Mouse (Mus musculus) lung, adult 2 months (tissue): ENCODE data around the gene Herpud2.

Source experiments
- CTCF ChIP-seq: fragments of 200-500 bp; IDR thresholded peaks from 2 replicates; pipeline ENCODE4 v1.5.1; 2011; ENCODE audit warnings: mild to moderate bottlenecking, low read length, control low read depth; ENCODE audit not compliant: insufficient read depth
- POLR2A ChIP-seq: fragments of 200-500 bp; IDR thresholded peaks from 2 replicates; pipeline ENCODE4 v1.6.1; 2011; ENCODE audit warnings: low read depth, mild to moderate bottlenecking, control low read depth, low read length, borderline replicate concordance; ENCODE audit errors: extremely low read depth

DNA sequence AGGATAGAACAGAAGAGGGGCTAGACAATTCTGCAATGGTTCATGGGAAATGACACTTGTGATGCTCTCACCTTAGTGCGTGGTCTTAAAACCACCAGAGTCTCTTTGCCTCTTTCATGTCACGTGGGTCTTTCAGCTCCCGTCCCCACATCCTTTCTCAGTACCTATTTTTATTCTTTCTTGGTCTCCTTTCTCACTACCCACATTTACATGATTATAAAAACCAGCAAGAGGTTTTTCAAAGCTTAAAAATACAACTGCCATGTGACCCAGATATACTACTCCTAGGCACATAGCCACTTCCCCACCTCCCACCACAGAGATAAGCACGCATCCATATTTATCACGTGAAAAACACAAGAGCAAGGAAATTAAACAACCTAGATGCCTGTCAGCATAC lies 45.1 kb upstream of the Herpud2 start:
- TF ChIP-seq CTCF (no peak), POLR2A (no peak)
